Mouse (Mus musculus) olfactory bulb, adult 2 months (tissue): ENCODE data around the gene Rorc.

Experiments
- CTCF ChIP-seq: fragments of 200-500 bp; IDR thresholded peaks from 2 replicates; pipeline ENCODE4 v1.5.1; 2012; ENCODE audit warnings: low read depth, mild to moderate bottlenecking, low read length, moderate library complexity; ENCODE audit not compliant: insufficient read depth
- POLR2A ChIP-seq: fragments of 200-500 bp; IDR thresholded peaks from 2 replicates; pipeline ENCODE4 v1.6.1; 2012; ENCODE audit warnings: mild to moderate bottlenecking, low read depth, low read length, moderate library complexity; ENCODE audit not compliant: insufficient read depth

DNA sequence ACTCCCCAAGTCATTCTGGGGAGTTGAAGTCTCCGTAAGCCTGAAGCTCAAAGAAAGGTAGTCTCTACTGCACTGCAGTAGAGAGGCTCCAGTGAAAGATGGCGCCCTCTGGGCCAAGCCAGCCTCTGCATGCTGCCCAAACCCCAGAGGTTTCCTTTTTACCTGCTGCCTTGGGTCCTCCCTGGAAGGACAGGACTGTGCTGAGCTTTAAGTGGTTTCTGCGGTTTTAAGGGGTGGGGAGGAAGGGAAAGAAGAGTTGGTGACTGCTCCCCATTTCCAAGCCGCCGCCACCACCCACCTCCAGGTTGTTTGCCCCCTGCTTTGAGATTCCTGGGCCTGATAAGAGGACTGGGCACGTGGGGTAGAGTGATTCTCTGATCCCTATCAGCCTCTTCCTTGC lies 4.0 kb upstream of the Rorc start:
- no peak for TF ChIP-seq CTCF
- TF ChIP-seq POLR2A: no peak
